Mouse (Mus musculus) myocyte (in vitro differentiated cells): ENCODE measurements around the gene Slirp. TPM values are rescaled to one million over a fixed set of nuclear protein-coding genes. Genes with fewer than 3 reads are reported as not detected.

Source experiments
- H3K27me3 ChIP-seq: one replicate; pipeline ENCODE4 v1.6.1; 2011; ENCODE audit not compliant: control insufficient read depth, insufficient read depth, insufficient read length
- H3K36me3 ChIP-seq: one replicate; pipeline ENCODE4 v1.6.1; 2011; ENCODE audit not compliant: control insufficient read depth, insufficient read depth
- H3K4me2 ChIP-seq: one replicate; pipeline ENCODE4 v1.6.1; 2011; ENCODE audit warnings: low read depth, control low read depth
- H3K4me3 ChIP-seq: one replicate; pipeline ENCODE4 v1.5.1; 2011; ENCODE audit warnings: mild to moderate bottlenecking, control low read depth, moderate library complexity
- H3K79me2 ChIP-seq: one replicate; pipeline ENCODE4 v1.6.1; 2011; ENCODE audit not compliant: control insufficient read depth, insufficient read depth
- H3ac ChIP-seq: one replicate; pipeline ENCODE4 v1.6.1; 2011; ENCODE audit not compliant: control insufficient read depth, insufficient read length
- CEBPB ChIP-seq: IDR thresholded peaks from 2 replicates; pipeline ENCODE4 v1.6.1; 2011; ENCODE audit warnings: mild to moderate bottlenecking, moderate library complexity; ENCODE audit not compliant: poor library complexity, insufficient read depth, severe bottlenecking
- E2F4 ChIP-seq: IDR thresholded peaks from one replicate; pipeline ENCODE4 v1.6.1; 2011; ENCODE audit warnings: mild to moderate bottlenecking, control low read depth, moderate library complexity; ENCODE audit not compliant: insufficient read depth
- MAX ChIP-seq: IDR thresholded peaks from one replicate; pipeline ENCODE4 v1.6.1; 2011; ENCODE audit warnings: low read depth, mild to moderate bottlenecking, control low read depth
- MYOD1 ChIP-seq, 3 experiments: IDR thresholded peaks; one replicate each; pipeline ENCODE4 v1.6.1; 2011; ENCODE audit warnings: control low read depth in 2 of 3, low read depth in 2 of 3, mild to moderate bottlenecking in 2 of 3, moderate library complexity in 1 of 3; ENCODE audit not compliant: insufficient read length in 2 of 3, control insufficient read depth in 1 of 3
- MYOG ChIP-seq, 3 experiments: IDR thresholded peaks; one replicate each; pipeline ENCODE4 v1.6.1; 2011; ENCODE audit warnings: control low read depth in 2 of 3, low read depth in 2 of 3, mild to moderate bottlenecking in 2 of 3; ENCODE audit not compliant: insufficient read length in 2 of 3, control insufficient read depth in 1 of 3, insufficient read depth in 1 of 3
- POLR2A ChIP-seq: IDR thresholded peaks from one replicate; pipeline ENCODE4 v1.6.1; 2011; ENCODE audit warnings: low read depth, mild to moderate bottlenecking, control low read depth, moderate library complexity; ENCODE audit not compliant: insufficient read length
- POLR2AphosphoS2 ChIP-seq: IDR thresholded peaks from one replicate; pipeline ENCODE4 v1.6.1; 2011; ENCODE audit warnings: low read depth, control low read depth; ENCODE audit not compliant: insufficient read length
- REST ChIP-seq: IDR thresholded peaks from one replicate; pipeline ENCODE4 v1.6.1; 2011; ENCODE audit warnings: mild to moderate bottlenecking, control low read depth, moderate library complexity; ENCODE audit not compliant: insufficient read depth, insufficient read length
- SRF ChIP-seq: IDR thresholded peaks from one replicate; pipeline ENCODE4 v1.6.1; 2011; ENCODE audit warnings: low read depth; ENCODE audit not compliant: control insufficient read depth, insufficient read length
- TCF12 ChIP-seq: IDR thresholded peaks from one replicate; pipeline ENCODE4 v1.6.1; 2011; ENCODE audit warnings: mild to moderate bottlenecking, control low read depth; ENCODE audit not compliant: poor library complexity, insufficient read depth, severe bottlenecking
- TCF3 ChIP-seq: IDR thresholded peaks from one replicate; pipeline ENCODE4 v1.6.1; 2011; ENCODE audit warnings: low read depth, control low read depth; ENCODE audit not compliant: insufficient read length
- USF1 ChIP-seq: IDR thresholded peaks from one replicate; pipeline ENCODE4 v1.6.1; 2011; ENCODE audit warnings: low read depth, mild to moderate bottlenecking, control low read depth, moderate library complexity
- polyA plus RNA-seq: library from polyadenylated mRNA; unstranded; fragments of >200 nt; fragmentation: generic; extraction: Trizol; gene quantifications from one replicate; pipeline ENCODE4 v1.2.1, GENCODE M21; 2012; ENCODE audit warnings: missing spikeins

The Slirp gene
- polyA plus RNA-seq, 1 experiment, result 101 TPM

DNA sequence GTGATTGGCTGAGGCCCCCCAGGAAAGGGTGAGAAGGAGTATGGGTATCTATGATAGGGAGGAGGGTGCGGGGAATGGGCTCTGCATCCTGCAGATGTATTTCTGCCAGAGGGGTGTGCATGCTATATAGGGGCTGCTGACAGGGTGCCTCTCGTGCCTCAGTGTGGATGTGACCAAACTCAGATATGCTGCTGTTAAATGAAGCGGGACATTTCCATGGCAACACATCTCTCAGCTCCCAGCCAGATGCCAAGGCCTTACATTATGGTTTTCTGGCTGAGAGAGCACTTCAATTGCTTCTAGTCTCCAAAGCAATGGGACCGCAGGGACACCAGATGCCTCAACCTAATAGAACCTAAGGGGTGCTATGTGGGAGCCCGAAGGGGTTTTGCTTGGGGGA is 24.8 kb upstream of the Slirp start:
- Histone ChIP-seq H3ac (no peak overlapping the region), H3K79me2 (no peaks in the 10 kb centered on the region), H3K27me3 (no peaks in the 10 kb centered on the region), H3K36me3 (no peaks in the 10 kb centered on the region), H3K4me2 (no peak overlapping the region), H3K4me3 (no peak overlapping the region)
- no peak for TF ChIP-seq CEBPB
- no peak for TF ChIP-seq MAX
- no peak for TF ChIP-seq REST
- TF ChIP-seq POLR2AphosphoS2, result no peak
- TF ChIP-seq POLR2A, result no peak
- TF ChIP-seq TCF3, result no peak
- no peak for TF ChIP-seq MYOG (IDR thresholded peaks at IDR 0.05; ENCODE audit: control insufficient read depth in 1 of 3, insufficient read depth in 1 of 3, insufficient read length in 2 of 3, low read depth in 2 of 3)
- TF ChIP-seq USF1, result no peak
- TF ChIP-seq E2F4, result no peak
- TF ChIP-seq SRF, result no peak
- TF ChIP-seq MYOD1 (IDR thresholded peaks at IDR 0.05; ENCODE audit: control insufficient read depth in 1 of 3, insufficient read length in 2 of 3, low read depth in 2 of 3), result no peak
- TF ChIP-seq TCF12, result no peak

DNA sequence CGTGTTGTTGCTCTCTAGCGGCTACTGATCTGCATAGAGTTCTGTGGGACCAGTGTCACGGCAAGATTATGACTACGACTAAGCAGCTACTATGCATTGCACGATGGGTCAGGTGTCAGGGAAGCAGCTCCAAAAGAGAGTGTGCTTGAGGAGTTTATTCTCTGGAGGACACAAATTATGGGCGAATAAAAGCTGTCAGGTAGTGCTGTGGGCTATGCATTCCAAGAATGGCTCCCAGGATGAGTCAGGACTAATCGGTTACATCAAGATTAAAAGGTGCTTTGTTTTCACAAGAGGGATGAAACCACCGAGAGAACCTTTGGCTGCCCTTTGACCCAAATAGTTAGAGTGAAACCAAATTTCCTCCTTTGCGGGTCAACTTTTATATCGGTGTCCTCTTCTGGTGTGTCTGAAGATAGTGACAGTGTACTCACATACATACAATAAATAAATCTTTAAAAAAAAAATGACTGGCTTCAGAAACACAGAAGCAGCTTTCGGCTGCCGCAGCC is 23.7 kb upstream of the Slirp start:
- H3K27me3 ChIP-seq, result no peaks in the 10 kb centered on the region
- H3ac ChIP-seq, result no peak overlapping the region
- H3K4me3 ChIP-seq, result no peak overlapping the region
- H3K4me2 ChIP-seq, result no peak overlapping the region
- H3K79me2 ChIP-seq, result no peaks in the 10 kb centered on the region
- H3K36me3 ChIP-seq, result peaks cover 5% of the 10 kb centered on the region
- TF ChIP-seq POLR2A (no peak), MAX (no peak), POLR2AphosphoS2 (no peak), SRF (no peak), MYOD1 (IDR thresholded peaks at IDR 0.05; ENCODE audit: control insufficient read depth in 1 of 3, insufficient read length in 2 of 3, low read depth in 2 of 3) (no peak), USF1 (no peak), TCF12 (no peak), MYOG (IDR thresholded peaks at IDR 0.05; ENCODE audit: control insufficient read depth in 1 of 3, insufficient read depth in 1 of 3, insufficient read length in 2 of 3, low read depth in 2 of 3) (no peak), E2F4 (no peak), TCF3 (no peak), REST (no peak), CEBPB (no peak)

DNA sequence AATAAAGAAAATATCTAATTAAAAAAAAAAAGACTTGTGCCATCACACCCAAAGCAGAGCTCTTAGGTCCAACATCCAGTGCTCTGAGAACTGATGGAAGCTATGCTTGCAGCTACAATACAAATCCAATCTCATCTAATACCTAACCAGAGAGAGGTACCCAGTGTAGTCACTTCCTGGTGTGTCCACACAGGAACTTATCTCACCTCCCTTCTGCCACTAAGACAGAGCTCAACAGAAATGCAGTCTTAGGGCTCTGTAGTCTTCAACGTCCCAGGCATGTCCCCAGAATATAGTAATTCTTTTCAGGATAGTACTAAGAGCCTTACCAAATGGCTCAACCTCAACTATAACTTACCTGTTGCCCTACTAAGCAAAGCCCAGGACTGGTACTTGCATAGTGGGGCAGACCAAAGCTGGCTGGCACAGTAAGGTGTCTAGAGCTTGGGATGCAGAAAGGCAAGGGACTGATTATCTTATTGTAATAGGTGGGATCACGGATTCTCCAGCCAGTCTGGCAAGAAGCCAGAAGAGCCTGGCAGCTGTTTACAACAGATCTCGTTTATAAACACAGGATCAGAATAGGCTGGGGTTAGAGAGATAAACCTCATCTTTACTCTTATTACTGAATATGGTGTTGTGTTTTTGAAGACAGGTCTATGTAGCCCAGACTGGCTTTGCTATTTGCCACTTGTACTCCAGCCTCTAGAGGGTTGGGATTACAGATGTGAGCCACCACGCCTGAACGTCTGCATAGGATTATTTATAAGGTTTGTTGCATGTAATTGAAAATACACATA is 21.8 kb upstream of the Slirp start:
- Histone ChIP-seq H3K4me3 (no peak overlapping the region), H3K79me2 (no peaks in the 10 kb centered on the region), H3K27me3 (no peaks in the 10 kb centered on the region), H3K36me3 (peaks cover 8% of the 10 kb centered on the region), H3ac (no peak overlapping the region), H3K4me2 (no peak overlapping the region)
- TF ChIP-seq MYOD1 (IDR thresholded peaks at IDR 0.05; ENCODE audit: control insufficient read depth in 1 of 3, insufficient read length in 2 of 3, low read depth in 2 of 3) (no peak), MYOG (IDR thresholded peaks at IDR 0.05; ENCODE audit: control insufficient read depth in 1 of 3, insufficient read depth in 1 of 3, insufficient read length in 2 of 3, low read depth in 2 of 3) (no peak), TCF3 (no peak), TCF12 (no peak), MAX (no peak), REST (no peak), SRF (no peak), E2F4 (no peak)

DNA sequence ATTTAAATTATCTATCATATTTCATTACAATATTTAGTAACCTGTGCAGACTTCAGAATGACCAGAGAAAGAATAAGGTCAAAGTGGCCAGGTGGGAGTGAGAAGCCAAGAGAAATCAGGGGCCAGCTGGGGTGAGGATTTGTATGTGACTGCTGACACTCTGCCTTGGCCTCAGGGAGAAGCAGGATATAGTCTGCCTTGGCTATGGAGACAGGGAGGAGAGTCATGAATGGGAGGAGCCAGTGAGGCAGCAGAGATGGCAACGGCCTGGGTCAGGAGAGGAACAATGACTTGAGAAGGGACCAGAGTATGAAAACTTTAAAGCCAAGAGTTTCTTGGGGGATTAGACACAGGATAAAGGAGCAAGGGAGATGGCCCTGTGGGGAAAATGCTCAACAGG is 20.0 kb upstream of the Slirp start:
- TF ChIP-seq SRF (no peak), POLR2AphosphoS2 (peak; percentile 69)
- Histone ChIP-seq H3K4me3 (no peak overlapping the region), H3K36me3 (peaks cover 26% of the 10 kb centered on the region)

DNA sequence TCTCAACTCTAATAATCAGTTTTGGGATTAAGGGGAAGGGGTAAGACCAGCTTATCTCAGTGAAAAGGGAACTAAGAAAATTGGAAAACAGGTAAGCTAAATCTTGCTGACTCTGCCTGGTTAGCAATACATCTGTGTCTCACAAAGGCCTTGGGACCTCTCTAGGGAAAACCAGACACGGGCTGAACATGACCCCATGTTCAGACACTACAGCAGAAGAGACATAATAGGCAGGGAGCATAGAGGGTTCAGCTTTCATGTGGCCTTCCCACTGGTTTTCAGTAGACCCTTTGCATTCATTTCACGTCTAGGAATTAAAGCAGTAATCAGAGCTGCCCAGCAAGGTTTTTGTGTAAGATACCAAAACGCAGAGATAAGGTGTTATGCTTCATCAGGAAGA is 19.2 kb upstream of the Slirp start:
- TF ChIP-seq USF1 (no peak), MAX (no peak), POLR2AphosphoS2 (no peak), REST (no peak), E2F4 (no peak), MYOG (IDR thresholded peaks at IDR 0.05; ENCODE audit: control insufficient read depth in 1 of 3, insufficient read depth in 1 of 3, insufficient read length in 2 of 3, low read depth in 2 of 3) (no peak)
- Histone ChIP-seq H3K4me2 (no peak overlapping the region), H3K79me2 (no peaks in the 10 kb centered on the region), H3K27me3 (no peaks in the 10 kb centered on the region), H3K4me3 (no peak overlapping the region), H3K36me3 (peaks cover 30% of the 10 kb centered on the region), H3ac (no peak overlapping the region)

More for the DNA sequence above, 20.0 kb upstream of the Slirp start:
- Histone ChIP-seq H3K79me2 (no peaks in the 10 kb centered on the region), H3K27me3 (no peaks in the 10 kb centered on the region), H3K4me2 (no peak overlapping the region), H3ac (no peak overlapping the region)
